Mouse (Mus musculus) small intestine, adult 2 months (tissue): ENCODE measurements around the gene Tubgcp2. TPM values are rescaled to one million over a fixed set of nuclear protein-coding genes. Genes with fewer than 3 reads are reported as not detected.
A peak's percentile ranks its signal among the peaks of the same experiment; 100 is the strongest.

Source experiments
- H3K27ac ChIP-seq: fragments of 200-500 bp; 2 replicates; pipeline ENCODE4 v1.5.1; 2012; ENCODE audit warnings: low read depth, low read length, control low read depth, inconsistent platforms; ENCODE audit not compliant: insufficient read depth
- H3K27me3 ChIP-seq: fragments of 200-500 bp; 2 replicates; pipeline ENCODE4 v1.6.1; 2012; ENCODE audit warnings: mild to moderate bottlenecking, moderate library complexity, low read length, inconsistent platforms; ENCODE audit not compliant: control insufficient read depth, insufficient read depth
- H3K36me3 ChIP-seq: fragments of 200-500 bp; 2 replicates; pipeline ENCODE4 v1.6.1; 2012; ENCODE audit warnings: mild to moderate bottlenecking, low read length, control low read depth, inconsistent platforms; ENCODE audit not compliant: control insufficient read depth, insufficient read depth
- H3K4me1 ChIP-seq: fragments of 200-500 bp; 2 replicates; pipeline ENCODE4 v1.6.1; 2012; ENCODE audit warnings: low read length, inconsistent platforms, mixed read lengths; ENCODE audit not compliant: control insufficient read depth, insufficient read depth, insufficient read length
- H3K4me3 ChIP-seq: fragments of 200-500 bp; 2 replicates; pipeline ENCODE4 v1.5.1; 2012; ENCODE audit warnings: low read depth, mild to moderate bottlenecking, control low read depth, inconsistent platforms, low read length, moderate library complexity
- CTCF ChIP-seq: fragments of 200-500 bp; IDR thresholded peaks from 2 replicates; pipeline ENCODE4 v1.5.1; 2012; ENCODE audit warnings: low read depth, mild to moderate bottlenecking, control low read depth, inconsistent platforms, low read length, moderate library complexity, mixed read lengths; ENCODE audit not compliant: insufficient replicate concordance, insufficient read length; ENCODE audit errors: extremely low read depth
- POLR2A ChIP-seq: fragments of 200-500 bp; IDR thresholded peaks from 2 replicates; pipeline ENCODE4 v1.6.1; 2012; ENCODE audit warnings: low read depth, mild to moderate bottlenecking, control low read depth, inconsistent platforms, low read length, moderate library complexity
- WGBS: fragments of 180-500 bp; shearing (Covaris S2); methylation state at CpG from one replicate; pipeline ENCODE4 v1.1.7; 2018; 5-methylcytosine and 5-hydroxymethylcytosine counted together
- polyA plus RNA-seq: library from polyadenylated mRNA; depleted of rRNA; stranded (reverse); fragments of >200 nt; gene quantifications from 2 replicates; pipeline ENCODE4 v1.2.3, GENCODE M21; 2012

Gene Tubgcp2
- polyA plus RNA-seq, 1 experiment: 9.1 TPM

DNA sequence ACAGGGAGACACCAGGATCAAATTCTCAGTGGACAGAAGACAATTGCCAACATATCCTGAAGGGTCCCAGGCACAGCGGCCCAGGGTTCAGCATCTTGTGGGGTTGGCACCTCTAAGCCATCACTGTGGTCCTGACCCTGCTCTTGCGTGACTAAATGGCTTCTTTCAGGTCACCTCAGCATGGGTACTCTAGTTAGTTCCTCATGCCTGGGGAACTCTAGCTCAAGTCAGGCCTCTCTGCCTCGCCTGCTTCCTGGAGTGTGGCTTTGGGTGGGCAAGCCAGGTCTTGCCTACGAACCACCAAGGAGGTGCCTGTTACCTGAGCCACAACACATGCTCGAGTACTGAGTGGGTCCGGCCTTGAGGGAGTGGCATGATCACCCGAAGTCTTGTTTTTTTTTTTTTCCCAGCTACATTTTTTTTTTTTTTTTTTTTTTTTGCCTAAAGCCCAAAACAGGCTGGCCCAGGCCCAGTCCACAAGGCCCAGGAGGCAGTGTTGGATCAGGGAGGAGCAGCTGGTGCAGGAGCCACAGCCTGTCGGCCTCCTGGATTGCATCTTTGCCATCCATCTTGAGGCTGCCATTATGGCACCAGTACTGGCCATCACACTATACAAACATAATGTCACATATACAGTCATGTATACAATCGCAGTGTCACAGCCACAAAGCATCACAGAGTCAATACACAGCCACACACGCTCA, 66.1 kb downstream of the Tubgcp2 start:
- H3K27me3 ChIP-seq: no peaks in the 10 kb centered on the region
- H3K4me1 ChIP-seq: no peaks in the 10 kb centered on the region; the same call in none of the 2 replicates
- TF ChIP-seq POLR2A: no peak
- no peak overlapping the region for H3K4me3 ChIP-seq
- 78% methylated on average over 10 of the region's 10 CpGs for WGBS
- H3K36me3 ChIP-seq: no peaks in the 10 kb centered on the region
- H3K27ac ChIP-seq: peak overlapping the region; percentile 9; the same call in 1 of the 2 replicates

DNA sequence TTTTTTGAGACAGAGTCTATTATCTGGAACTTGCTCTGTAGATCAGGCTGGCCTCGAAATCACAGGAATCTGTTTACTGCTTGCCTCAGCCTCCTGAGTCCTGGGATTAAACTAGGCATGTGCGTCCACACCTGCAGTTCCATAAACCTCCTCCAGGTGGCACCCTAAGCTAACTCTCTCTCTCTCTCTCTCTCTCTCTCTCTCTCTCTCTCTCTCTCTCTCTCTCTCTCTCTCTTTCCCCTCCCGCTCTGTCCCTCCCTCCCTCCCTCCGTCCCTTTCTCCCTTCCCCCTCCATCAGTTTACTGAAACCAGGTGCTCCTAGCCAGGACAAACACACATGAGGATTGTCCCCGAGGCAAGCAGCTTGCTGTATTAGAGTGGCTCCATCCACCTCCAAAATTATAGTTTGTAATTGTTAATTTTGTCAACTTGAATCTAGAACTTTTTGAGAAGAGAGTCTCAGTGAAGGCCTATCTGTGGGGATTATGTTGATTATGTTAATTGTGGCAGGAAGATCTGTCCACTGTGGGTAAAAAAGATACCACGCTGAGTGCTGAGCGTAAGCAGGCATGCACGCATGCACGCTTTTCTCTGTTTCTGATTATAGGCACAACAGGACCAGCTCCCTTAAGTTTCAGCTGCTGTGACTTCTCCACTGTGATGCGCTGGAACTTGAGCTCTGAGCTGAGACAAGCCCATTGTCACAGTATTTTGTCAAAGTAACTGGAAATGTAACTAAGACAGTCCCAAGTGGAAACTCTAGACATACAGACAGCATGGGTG, 66.9 kb downstream of the Tubgcp2 start:
- Histone ChIP-seq H3K4me3 (no peak overlapping the region), H3K27ac (peak overlapping the region; percentile 9; the same call in 1 of the 2 replicates), H3K36me3 (no peaks in the 10 kb centered on the region), H3K27me3 (no peaks in the 10 kb centered on the region), H3K4me1 (no peaks in the 10 kb centered on the region; the same call in 1 of the 2 replicates)
- 43% methylated on average over 10 of the region's 10 CpGs for WGBS
- TF ChIP-seq CTCF: peak; percentile 74; the same call in 1 of the 2 replicates
- TF ChIP-seq POLR2A: no peak

DNA sequence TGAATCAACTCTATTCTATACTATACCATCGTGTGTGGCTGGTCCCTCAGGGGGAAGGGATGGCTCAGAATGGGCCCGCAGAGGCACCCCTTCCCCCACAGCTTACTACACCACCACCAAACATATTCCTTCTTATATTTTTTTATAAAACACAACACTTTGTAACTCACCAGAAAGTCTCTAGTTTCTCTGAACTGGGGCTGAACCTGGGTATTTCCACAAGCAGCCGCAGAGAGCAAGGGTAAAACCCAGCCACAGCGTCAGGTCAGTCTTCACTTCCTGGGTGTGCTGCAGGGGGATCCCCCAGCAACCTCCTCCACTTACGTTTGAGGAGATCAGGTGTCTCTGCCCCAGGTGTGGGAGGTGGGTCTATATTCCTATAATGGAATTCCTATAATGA, 68.0 kb downstream of the Tubgcp2 start:
- TF ChIP-seq POLR2A (no peak), CTCF (no peak)
- 43% methylated on average over 5 of the region's 5 CpGs for WGBS
- H3K4me3 ChIP-seq: no peak overlapping the region
- H3K4me1 ChIP-seq: no peaks in the 10 kb centered on the region; the same call in 1 of the 2 replicates
- no peak overlapping the region for H3K27ac ChIP-seq
- H3K36me3 ChIP-seq: no peaks in the 10 kb centered on the region
- H3K27me3 ChIP-seq: no peaks in the 10 kb centered on the region

DNA sequence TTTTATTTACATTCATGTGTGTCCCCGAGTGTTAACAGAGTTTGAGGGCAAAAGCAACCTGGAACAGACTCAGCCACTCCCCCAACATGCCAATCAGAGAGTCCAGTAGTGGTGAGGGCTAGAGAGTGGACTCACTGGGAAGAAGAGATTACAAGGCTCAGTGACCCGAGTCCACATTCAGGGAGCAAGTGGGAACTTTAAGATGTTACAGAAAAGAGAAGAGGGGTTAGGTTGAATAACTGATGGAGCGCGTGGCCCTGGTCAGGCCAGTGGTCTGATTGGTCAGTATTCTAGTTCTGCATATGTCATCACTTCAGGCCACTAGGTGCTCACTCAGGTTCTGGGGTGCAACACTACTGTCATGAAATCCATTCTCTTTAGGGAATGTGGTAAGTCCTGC, 69.3 kb downstream of the Tubgcp2 start:
- 30% methylated on average over 4 of the region's 4 CpGs for WGBS
- Histone ChIP-seq H3K27ac (no peak overlapping the region), H3K4me1 (no peaks in the 10 kb centered on the region; the same call in 1 of the 2 replicates), H3K36me3 (no peaks in the 10 kb centered on the region), H3K4me3 (no peak overlapping the region), H3K27me3 (no peaks in the 10 kb centered on the region)
- no peak for TF ChIP-seq CTCF
- TF ChIP-seq POLR2A: no peak

DNA sequence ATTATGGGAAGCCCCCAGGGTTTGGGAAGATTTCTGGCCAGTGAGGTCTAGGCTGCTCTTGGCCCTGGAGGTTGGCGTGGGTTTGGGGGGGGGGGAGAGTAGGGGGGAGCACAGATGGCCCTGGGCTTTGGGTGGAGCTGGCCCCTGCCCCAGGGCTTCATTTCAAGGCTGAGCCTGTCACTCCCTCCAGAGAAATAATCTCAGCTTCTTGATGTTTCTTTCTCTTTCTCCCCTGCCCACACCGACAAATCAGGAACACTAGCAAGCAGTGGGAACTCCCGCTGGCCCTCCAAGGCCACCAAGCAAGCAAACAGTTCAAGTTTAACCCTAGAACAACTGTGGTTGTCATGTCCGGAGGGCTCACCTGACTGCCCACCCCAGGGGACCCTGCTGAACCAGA, 72.7 kb downstream of the Tubgcp2 start:
- H3K36me3 ChIP-seq: no peaks in the 10 kb centered on the region
- WGBS: 44% methylated on average over 4 of the region's 4 CpGs
- H3K4me3 ChIP-seq: no peak overlapping the region
- no peaks in the 10 kb centered on the region for H3K4me1 ChIP-seq
- no peak overlapping the region for H3K27ac ChIP-seq
- H3K27me3 ChIP-seq: no peaks in the 10 kb centered on the region
- no peak for TF ChIP-seq POLR2A
- no peak for TF ChIP-seq CTCF

DNA sequence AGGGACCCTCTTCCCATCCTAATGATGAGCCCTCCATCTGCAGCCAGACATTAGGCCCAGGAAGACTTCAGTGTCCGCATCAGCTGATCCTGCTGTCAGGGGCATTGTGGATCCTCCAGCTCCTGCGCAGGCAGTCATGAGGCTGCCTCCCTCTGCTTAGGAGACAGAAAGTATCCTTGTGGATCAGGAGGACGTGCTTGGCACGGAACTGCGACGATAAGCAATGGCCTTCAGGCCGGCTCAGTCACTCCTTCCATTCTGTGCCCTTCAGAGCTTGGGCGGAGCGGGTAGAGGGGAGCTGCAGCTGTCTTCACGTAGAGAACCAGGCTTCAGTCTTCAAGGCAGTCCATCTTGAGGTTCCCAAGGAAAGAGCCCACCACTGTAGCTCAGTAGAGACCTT, 75.3 kb downstream of the Tubgcp2 start:
- Histone ChIP-seq H3K27ac (no peak overlapping the region), H3K4me1 (no peaks in the 10 kb centered on the region), H3K4me3 (no peak overlapping the region), H3K36me3 (no peaks in the 10 kb centered on the region), H3K27me3 (no peaks in the 10 kb centered on the region)
- WGBS: 80% methylated on average over 10 of the region's 10 CpGs
- no peak for TF ChIP-seq CTCF
- TF ChIP-seq POLR2A: no peak

DNA sequence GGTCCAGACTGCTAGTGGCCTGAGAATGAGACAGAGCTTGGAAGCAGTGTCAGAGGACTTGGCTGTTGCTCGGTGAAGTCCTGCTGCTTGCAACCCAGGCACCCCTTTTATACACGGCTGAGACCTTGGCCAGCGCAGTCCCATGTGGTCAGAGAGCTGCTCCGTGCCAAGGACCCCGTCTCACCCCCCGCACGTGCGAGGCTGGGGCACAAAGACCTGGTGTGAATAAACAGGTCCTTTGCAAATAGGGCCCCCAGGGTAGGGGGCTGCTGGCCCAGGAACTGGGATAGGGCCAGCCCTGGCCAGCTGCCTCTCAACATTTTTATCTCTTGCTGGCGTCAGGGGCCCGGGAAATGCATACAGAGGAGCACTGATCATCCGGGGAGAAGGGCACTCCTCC, 78.5 kb downstream of the Tubgcp2 start:
- Histone ChIP-seq H3K27ac (no peak overlapping the region), H3K36me3 (no peaks in the 10 kb centered on the region), H3K27me3 (no peaks in the 10 kb centered on the region), H3K4me3 (no peak overlapping the region), H3K4me1 (no peaks in the 10 kb centered on the region)
- 29% methylated on average over 11 of the region's 11 CpGs for WGBS
- TF ChIP-seq CTCF (no peak), POLR2A (no peak)
